ENCODE assay signal across 7 mouse cellular contexts in genomic region chr6:118561745-118562609, GRCm38 (mm10). TPM values are rescaled to one million over a fixed set of nuclear protein-coding genes. Genes with fewer than 3 reads are reported as not detected.
A peak's percentile ranks its signal among the peaks of the same experiment; 100 is the strongest.
DNase-seq lines count a peak whose midpoint lies in the region; ATAC-seq lines count a peak whose summit lies in the region.

Ankrd26 (minus strand) TSS chr6:118562226.

- no peaks in the 10 kb centered on the region for H3K4me1 ChIP-seq in embryonic facial prominence, embryonic 11.5 days (ENCODE audit: control insufficient read depth, insufficient read depth, low read length)
- H3K4me1 ChIP-seq in limb, embryonic 10.5 days, result peaks cover 33% of the 10 kb centered on the region
- peaks cover 42% of the 10 kb centered on the region for H3K4me1 ChIP-seq in midbrain, embryonic 13.5 days (replicated peaks)

- WGBS in embryonic facial prominence, embryonic 11.5 days, result 5% methylated on average over 54 of the region's 54 CpGs
- WGBS in limb, embryonic 10.5 days, result 7% methylated on average over 54 of the region's 54 CpGs
- whole genome bisulfite sequencing in midbrain, embryonic 13.5 days, result 6% methylated on average over 54 of the region's 54 CpGs

- ATAC-seq in embryonic facial prominence, embryonic 11.5 days (replicated peaks; ENCODE audit: insufficient number of reproducible peaks, low FRiP score, low TSS enrichment, low read depth), result peak; percentile 97
- peak; percentile 98 for ATAC-seq in granulocyte monocyte progenitor cell, adult 5-6 weeks (replicated peaks; ENCODE audit: poor library complexity, severe bottlenecking)
- peak; percentile 97 for ATAC-seq in midbrain, embryonic 13.5 days

- H3K4me3 ChIP-seq in embryonic facial prominence, embryonic 11.5 days (ENCODE audit: low read depth, low read length), result peak within 1 kb of the TSS; percentile 68
- peak within 1 kb of the TSS; percentile 71 for H3K4me3 ChIP-seq in limb, embryonic 10.5 days
- H3K4me3 ChIP-seq in midbrain, embryonic 13.5 days (replicated peaks), result peak within 1 kb of the TSS; percentile 78

- no peaks in the 10 kb centered on the region for H3K9me3 ChIP-seq in embryonic facial prominence, embryonic 11.5 days (replicated peaks; ENCODE audit: control insufficient read depth, low read length)
- no peaks in the 10 kb centered on the region for H3K9me3 ChIP-seq in limb, embryonic 10.5 days (replicated peaks)
- H3K9me3 ChIP-seq in midbrain, embryonic 13.5 days, result no peaks in the 10 kb centered on the region

- DNase-seq in adrenal gland, postnatal 14 days, result peak; percentile 97
- DNase-seq in embryonic facial prominence, embryonic 11.5 days (ENCODE audit: low spot score), result peak; percentile 93
- peak; percentile 92 for DNase-seq in kidney, adult 11 months
- peak; percentile 94 for DNase-seq in limb, embryonic 10.5 days (ENCODE audit: low spot score)
- peak; percentile 87 for DNase-seq in spleen, adult 12 weeks (ENCODE audit: low spot score)

- no peak within 1 kb of the TSS; the same call in 1 of the 2 replicates for H3K27ac ChIP-seq in embryonic facial prominence, embryonic 11.5 days (replicated peaks; ENCODE audit: low read depth, low read length)
- H3K27ac ChIP-seq in limb, embryonic 10.5 days, result peak within 1 kb of the TSS; percentile 88
- H3K27ac ChIP-seq in midbrain, embryonic 13.5 days, result peak within 1 kb of the TSS; percentile 82

- H3K9ac ChIP-seq in embryonic facial prominence, embryonic 11.5 days (replicated peaks; ENCODE audit: low read length), result peak within 1 kb of the TSS; percentile 91
- peak within 1 kb of the TSS; percentile 91 for H3K9ac ChIP-seq in midbrain, embryonic 13.5 days (replicated peaks)

- no peaks in the 10 kb centered on the region for H3K27me3 ChIP-seq in embryonic facial prominence, embryonic 11.5 days (ENCODE audit: control insufficient read depth, insufficient read depth, low read length)
- no peaks in the 10 kb centered on the region for H3K27me3 ChIP-seq in limb, embryonic 10.5 days (ENCODE audit: low read depth, poor library complexity, severe bottlenecking)
- H3K27me3 ChIP-seq in midbrain, embryonic 13.5 days, result no peaks in the 10 kb centered on the region

- H3K36me3 ChIP-seq in embryonic facial prominence, embryonic 11.5 days (replicated peaks; ENCODE audit: control insufficient read depth, insufficient read depth, low read depth, low read length), result peaks cover 4% of the 10 kb centered on the region
- peaks cover 26% of the 10 kb centered on the region for H3K36me3 ChIP-seq in limb, embryonic 10.5 days
- H3K36me3 ChIP-seq in midbrain, embryonic 13.5 days, result peaks cover 22% of the 10 kb centered on the region

- peak within 1 kb of the TSS; percentile 55 for H3K4me2 ChIP-seq in embryonic facial prominence, embryonic 11.5 days (ENCODE audit: low read depth, low read length)
- peak within 1 kb of the TSS; percentile 89 for H3K4me2 ChIP-seq in midbrain, embryonic 13.5 days (replicated peaks)

RNA-seq across cellular contexts. Expression of gene Ankrd26, which starts in this region (rescaled TPM):
- total RNA-seq in adrenal gland, postnatal 14 days (2021), result 5.0 and 5.2 TPM in 2 replicates
- 18.1 and 21.7 TPM in 2 replicates for polyA plus RNA-seq in embryonic facial prominence, embryonic 11.5 days (2014; fragmentation: Nextera tagmentation; extraction: Ambion mirVana)
- 9.8 and 13.5 TPM in 2 replicates for total RNA-seq in granulocyte monocyte progenitor cell, adult 5-6 weeks (2014; fragmentation: Nextera tagmentation)
- 14.4 and 17.8 TPM in 2 replicates for total RNA-seq in granulocyte monocyte progenitor cell, adult 5-6 weeks (2017)
- 13.8 and 18.5 TPM in 2 replicates for polyA plus RNA-seq in limb, embryonic 10.5 days (2016; fragmentation: Nextera tagmentation; extraction: Ambion mirVana)
- 17.5 and 19.9 TPM in 2 replicates for polyA plus RNA-seq in midbrain, embryonic 13.5 days (2015; fragmentation: Nextera tagmentation; extraction: Ambion mirVana)
